Mouse (Mus musculus) layer of hippocampus, adult 18-20 months (tissue): ENCODE data around the gene Cnpy2. TPM values are rescaled to one million over a fixed set of nuclear protein-coding genes. Genes with fewer than 3 reads are reported as not detected.
"Not testable (repeated sequence)": the region's sequence is repeated elsewhere in the genome, so short reads cannot be mapped to it uniquely, and the experiment has no call there.

Experiments used
- DNase-seq, 2 experiments: peaks; one replicate each; pipeline ENCODE4 v3.0.0; 2022; ENCODE audit warnings: low spot score in 2 of 2
- long read RNA-seq: library from polyadenylated mRNA; stranded (forward); transcript quantifications from one replicate; pipeline ENCODE4 v2.0.0, GENCODE M21; 2021
- total RNA-seq, 2 experiments: library from RNA; stranded (reverse); gene quantifications; 2 replicates each; pipeline ENCODE4 v1.2.3; 2021

The Cnpy2 gene
- total RNA-seq, result 10 to 100 TPM; 79.5 to 88.1 TPM
- long read RNA-seq, transcript Cnpy2-202 (6 exons, 1,383 nt), result major isoform, 22 of 29 reads
- long read RNA-seq, partial matches to known transcripts, result 4 of 29 reads
- long read RNA-seq, other reads (novel, unspliced or antisense), result 3 of 29 reads

DNA sequence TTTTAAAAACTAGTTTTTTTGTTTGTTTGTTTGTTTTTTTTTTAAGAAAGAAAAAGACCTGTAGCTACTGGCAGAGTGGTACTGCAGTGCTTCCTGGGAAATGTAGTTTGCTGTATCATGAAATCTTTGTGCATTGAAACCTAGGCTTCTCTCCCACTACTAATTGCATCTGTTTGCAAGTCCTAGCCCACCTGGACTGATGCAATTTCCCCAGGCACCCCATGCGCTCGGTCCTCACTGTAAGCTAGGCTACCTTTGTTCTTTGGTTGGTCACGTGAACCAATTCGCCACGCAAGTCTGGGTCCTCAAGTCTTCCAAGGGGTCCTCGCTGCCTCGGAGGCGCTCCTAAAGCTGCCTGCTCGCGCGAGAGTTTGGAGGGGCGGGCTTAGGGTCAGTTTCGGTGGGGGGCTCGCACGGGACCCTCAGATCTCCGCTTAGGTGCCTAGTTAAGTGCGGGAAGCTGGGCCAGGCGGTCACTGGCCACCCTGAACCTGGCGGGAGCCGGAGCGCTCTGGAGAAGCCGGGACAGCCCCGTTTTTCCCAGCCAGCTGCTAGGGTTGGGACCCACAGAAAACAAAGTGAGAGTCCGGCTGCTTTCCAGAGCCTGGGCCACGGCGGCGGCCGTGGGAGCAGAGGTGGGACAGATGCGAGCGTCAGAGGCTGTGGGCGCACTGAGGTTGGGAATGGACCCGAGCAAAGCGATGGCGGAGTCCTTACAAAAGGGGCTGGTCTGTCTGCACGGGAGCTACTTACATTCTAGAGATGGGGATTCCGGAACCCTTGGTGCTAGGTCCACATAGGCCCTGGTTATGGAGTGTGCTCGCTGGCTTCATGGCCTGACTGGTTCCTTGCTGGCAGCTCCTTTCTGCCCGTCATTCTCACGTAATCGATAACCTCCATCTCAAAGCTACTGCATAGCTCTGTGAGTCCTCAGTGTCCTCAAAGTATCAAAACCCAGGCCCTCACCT lies at the start of gene Cnpy2:
Cnpy2 (plus strand) TSS at position 319 of the 968 bp plus-strand sequence.
- DNase-seq, result peak; percentile 80 to 89

DNA sequence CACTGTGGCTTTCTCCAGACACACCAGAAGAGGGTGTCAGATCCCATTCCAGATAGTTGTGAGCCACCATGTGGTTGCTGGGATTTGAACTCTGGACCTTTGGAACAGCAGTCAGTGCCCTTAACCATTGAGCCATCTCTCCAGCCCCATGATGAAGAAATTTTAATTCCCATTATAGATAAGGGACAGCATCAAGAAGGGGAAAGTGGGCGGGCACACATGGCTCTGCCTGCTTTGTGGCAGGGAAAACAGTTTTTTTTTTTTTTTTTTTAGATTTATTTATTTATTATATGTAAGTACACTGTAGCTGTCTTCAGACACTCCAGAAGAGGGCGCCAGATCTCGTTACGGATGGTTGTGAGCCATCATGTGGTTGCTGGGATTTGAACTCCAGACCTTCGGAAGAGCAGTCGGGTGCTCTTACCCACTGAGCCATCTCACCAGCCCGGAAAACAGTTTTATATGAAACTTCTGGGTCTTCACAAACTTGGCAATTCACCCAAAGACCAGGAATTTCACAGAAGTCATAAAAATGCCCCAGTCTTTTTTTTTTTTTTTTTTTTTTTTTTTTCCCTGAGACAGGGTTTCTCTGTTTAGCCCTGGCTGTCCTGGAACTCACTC lies 49.3 kb upstream of the Cnpy2 start:
- not testable (repeated sequence) for DNase-seq

DNA sequence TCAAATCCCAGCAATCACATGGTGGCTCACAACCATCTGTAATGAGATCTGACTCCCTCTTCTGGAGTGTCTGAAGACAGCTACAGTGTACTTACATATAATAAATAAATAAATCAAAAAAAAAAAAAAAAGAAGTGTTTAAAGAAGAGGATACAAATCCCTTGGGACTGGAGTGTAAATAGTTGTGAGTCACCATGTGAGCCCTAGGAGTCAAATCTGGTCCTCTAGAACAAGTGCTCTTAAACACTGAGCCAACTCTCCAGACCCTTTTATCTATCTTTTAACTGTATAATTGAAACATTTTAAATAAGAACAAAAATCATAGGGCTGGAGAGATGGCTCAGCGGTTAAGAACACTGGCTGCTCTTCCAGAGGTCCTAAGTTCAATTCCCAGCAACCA lies 46.9 kb upstream of the Cnpy2 start:
- DNase-seq, result not testable (repeated sequence)

DNA sequence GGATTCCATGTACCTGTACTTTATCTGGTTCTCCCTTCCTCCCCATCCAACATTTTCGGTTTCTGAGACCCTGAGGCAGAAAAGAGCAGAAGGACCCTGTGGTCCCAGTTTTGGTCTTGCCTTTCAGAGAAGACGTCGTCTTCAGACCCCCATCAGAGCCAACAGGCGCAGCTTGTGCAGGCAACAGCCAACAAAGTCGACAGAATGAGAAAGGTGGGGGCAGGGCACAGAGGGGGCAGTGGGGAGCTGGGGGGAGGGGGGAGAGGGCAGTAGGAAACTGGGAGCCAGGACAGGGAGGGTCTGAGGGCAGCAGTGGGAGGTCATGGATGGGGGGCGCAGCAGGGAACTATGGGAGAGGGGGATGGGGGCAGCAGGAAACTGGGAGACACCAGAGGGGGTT lies 44.1 kb upstream of the Cnpy2 start:
- DNase-seq, result no peak

DNA sequence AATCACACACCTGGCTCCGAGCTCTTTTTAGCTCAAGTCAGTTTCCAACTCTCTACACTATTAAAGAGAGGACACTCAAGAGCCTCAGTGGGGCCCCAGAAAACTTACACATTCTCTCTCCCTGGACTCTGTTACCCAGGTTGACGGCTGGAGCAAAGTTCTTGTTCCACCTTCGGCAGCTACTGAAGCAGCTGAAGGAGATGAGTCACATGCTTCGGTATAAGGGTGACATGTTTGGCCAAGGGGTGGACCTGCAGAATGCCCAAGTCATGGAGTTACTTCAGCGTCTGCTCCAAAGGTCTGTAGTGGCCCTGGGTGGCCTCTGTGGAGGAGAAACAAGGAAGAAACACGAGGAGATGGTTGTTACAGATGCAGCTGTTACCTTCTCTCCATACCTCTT lies 41.3 kb upstream of the Cnpy2 start:
- DNase-seq, result no peak

DNA sequence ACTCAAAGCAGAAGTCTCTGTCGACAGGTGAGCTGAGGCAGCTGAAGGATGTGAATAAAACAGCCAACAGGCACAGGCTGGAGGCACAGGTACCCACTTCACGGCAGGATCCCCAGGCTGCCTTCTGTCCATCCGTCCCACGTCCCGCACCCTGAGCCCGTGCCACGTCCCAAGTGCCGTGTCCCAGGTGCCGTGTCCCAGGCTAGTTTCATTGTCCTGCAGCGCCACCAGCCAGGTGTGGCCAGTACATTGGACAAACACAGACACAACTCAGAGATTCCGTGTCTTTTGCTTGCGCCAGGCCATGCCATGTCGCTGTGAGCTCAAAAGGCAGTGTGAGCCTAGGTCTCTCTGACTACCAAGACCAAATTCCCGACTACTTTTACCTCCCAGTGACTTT lies 40.6 kb upstream of the Cnpy2 start:
- no peak for DNase-seq

DNA sequence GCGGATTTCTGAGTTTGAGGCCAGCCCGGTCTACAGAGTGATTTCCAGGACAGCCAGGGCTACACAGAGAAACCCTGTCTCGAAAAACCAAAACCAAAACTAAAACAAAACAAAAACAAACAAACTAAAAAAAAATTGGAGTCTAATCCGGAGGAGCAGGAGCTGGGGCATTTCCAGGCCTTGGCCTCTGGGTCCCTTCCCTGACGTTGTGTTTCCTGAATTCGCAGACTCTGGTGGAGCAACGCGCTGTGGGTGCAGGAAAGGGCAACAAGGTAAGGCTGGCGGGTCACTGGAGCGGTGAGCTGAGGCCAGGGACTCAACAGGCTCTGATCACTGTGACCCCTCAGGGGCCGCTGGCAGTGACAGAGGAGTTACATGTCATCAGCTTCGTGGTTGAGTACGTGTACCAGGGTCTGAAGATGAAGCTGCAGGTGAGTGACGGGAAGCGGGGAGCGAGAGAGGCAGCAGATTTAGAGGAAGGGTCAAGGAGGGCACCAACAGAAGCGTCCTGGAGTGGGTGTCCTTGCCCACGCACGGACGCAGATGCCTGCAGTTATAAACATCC lies 39.3 kb upstream of the Cnpy2 start:
- no peak for DNase-seq

DNA sequence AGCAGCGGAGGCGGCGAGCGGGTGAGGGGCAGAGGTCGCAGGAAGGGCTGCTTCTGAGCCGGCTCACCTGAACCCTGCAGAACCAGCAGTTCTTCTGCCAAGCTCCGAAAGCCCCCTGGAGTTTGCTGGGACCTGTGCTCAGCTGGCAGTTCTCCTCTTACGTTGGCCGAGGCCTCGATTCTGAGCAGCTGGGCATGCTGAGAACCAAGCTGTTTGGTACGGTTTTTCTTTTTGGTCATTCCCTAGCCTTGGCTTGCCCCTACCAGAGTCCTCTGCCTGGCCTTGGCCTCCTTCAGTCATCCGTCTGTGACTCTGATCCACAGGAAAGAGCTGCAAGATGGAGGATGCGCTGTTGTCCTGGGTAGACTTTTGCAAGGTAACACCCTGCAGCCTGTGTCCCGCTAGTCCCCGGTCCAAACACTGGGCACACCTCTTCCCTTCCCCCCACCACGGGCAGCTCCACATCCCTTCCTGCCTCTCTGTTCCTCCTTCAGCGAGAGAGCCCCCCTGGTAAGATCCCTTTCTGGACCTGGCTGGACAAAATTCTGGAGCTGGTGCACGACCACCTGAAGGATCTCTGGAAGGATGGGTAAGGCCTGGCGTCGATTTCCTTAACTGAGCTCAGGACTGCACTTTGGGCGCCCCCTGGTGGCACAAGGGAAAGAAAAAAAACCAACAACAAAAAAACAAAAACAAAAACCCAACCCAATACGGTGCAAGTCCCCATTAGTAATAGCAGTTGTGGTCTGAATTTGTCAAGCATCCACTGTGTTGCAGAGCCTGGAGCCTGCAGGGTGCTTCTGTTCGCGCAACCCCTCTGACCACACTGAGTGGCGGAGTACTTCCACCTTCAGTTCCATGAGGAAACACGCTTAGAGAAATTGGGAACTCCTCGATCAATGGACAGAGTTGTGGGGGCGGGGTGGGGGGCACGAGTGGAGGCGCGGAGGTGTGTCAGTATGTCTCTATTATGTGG lies 38.4 kb upstream of the Cnpy2 start:
- DNase-seq, result peak in 1 of 2 experiments; percentile 70

DNA sequence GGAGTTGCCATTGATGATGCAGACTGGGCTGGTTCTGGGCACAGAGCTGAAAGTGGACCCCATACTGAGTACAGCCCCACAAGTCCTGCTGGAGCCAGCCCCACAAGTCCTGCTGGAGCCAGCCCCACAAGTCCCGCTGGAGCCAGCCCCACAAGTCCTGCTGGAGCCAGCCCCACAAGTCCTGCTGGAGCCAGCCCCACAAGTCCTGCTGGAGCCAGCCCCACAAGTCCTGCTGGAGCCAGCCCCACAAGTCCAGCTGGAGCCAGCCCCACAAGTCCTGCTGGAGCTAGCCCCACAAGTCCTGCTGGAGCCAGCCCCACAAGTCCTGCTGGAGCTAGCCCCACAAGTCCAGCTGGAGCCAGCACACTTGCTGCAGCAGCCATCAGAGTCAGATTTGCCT lies 31.7 kb upstream of the Cnpy2 start:
- not testable (repeated sequence) for DNase-seq

DNA sequence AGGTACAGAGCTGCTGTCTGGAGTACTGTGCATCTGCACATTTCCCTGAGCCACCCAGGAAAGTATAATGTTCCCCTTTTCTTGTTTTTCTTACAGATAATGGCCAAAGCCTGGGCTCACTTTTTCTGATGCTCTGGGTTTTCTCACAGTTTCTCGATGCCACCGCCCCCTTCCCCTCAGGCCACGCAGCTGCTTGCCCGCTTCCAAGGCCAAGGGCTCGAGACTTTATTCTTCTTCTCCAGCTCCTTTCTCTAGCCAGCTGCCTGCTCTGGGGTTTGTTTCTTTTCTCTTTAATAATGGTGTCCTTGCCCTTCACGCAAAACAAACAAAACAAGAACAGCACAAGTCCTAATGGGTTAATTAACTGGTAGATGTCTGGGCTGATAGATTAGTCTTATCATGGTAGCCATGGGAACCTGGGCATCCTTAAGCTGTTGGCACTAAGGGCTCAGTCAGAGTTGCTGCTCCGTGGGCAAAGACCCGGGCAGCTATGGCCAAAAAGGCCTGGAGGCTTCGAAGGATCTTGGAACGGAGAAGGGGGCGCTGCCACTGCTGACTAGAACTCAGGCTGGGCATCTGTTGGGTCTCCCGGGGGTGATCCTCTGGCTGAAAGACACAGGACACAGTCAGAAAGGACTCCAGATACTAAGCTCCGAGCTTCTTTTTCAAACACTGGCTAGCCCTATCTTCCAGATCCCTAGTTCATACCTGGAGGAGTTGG lies 25.7 kb upstream of the Cnpy2 start:
- DNase-seq, result no peak

DNA sequence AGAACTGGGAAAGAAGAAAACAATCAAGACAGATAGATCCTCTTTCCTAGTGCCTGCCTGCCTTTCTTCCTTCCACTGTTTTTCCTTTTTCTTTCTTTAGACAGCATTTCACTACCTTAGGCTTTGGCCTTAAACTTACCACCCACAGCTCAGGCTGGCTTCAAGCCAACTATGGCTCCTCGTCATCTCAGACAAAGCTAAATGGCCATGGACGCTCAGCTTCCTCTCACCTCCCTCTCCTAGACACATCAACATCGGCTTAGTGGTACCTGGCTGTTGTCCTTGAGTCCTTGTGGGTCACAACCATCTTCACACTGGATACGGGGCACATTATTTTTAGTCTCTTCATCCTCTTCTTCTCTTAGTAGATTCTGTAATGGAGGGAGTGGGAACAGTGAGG lies 25.0 kb upstream of the Cnpy2 start:
- no peak for DNase-seq

DNA sequence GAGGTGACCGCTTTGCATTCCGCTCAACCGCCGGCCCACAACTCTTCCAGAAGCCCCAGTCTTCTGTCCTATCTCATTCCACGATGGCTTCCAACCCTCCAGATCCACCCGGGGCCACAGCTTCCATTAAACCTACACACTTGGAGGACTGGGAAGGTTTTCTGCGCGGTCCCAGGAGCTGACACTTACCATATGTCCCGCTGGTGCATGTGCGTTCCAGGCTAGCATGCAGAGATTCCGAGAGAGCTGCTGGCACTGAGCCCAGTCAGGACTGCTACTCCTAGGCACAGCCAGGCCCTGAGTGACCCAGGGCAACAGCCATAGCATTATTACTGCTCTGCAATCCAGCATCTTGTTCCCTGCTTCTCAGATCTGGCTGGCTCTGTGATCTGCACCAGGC lies 24.6 kb upstream of the Cnpy2 start:
- DNase-seq, result no peak

DNA sequence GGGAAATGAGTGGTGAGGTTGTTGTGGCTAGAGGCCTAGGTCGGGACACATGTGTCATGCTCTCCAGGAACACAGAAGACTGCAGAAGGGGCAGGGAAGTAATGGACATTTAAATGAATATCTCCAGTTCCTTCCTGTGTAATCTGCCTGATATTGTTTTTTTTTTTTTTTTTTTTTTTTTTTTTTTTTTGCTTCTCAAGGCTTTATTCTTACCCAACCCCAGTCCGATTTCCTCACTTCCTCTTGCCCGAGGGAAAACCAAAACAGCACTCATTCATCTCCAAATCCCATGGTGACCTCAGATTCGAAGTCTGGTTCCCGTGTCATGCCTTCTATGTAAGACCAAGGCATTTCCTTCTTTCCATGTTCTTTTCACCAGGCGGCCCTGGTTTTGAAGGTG lies 24.0 kb upstream of the Cnpy2 start:
- no peak for DNase-seq

DNA sequence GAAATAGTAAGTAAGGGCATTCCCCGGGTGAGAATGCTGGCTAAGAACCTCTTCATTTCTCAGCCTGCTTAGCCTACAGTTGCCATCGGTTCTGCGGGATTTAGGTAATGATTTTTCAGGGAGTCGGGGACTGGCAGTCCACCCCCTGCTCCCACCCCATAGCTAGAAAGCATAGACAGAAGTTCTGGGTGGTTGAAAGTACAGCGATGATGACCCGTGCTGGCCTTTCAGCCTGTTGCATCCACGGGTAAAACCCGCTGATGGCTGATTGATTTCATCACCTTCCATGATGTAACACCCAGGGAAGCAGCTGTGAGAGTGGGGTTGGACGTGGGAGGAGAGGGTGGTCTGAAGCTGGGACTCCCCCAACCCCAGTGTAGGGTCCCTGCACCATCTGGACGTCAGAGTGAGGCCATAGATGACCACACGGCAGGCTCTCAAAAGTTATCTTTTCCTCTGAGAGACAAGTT lies 23.5 kb upstream of the Cnpy2 start, which contains the start of gene Il23a:
Il23a (minus strand) TSS at position 51 of the 470 bp plus-strand sequence.
- no peak for DNase-seq

DNA sequence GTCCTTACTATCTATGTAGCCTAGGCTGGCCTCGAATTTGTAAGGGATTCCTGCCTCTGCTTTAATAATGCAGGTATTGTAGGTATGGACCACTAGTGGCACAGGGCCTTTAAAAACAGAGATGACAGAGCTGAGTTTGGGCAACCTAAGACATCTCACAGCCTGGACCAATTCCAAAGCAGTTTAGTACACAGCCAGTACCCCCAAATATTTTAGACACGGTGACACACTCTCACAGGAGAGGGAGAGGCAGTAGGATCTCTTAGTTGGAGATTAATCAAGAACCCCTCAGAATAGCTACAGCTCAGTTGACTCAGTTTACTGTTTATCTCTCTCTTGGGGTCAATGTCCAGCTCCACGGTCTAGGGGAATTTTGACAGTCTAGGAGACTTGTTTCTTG lies 19.9 kb upstream of the Cnpy2 start:
- peak in 1 of 2 experiments; percentile 6 for DNase-seq

DNA sequence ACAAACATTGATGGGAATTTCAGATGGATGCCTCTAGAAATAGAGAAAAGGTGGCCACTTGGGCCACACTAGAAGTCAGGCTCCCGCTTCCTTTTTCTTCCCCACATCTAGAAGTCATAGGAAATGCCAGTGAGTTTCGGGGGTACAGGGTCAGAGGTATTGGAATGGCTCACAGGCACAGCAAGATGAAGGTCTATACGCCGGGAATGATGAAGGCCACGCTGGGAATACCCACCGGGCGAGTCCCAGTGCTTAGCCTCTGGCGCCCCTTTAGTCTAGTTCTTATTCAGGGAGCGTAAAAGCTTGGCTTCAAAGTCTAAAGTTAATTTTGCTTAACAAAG lies 19.5 kb upstream of the Cnpy2 start:
- DNase-seq, result no peak

DNA sequence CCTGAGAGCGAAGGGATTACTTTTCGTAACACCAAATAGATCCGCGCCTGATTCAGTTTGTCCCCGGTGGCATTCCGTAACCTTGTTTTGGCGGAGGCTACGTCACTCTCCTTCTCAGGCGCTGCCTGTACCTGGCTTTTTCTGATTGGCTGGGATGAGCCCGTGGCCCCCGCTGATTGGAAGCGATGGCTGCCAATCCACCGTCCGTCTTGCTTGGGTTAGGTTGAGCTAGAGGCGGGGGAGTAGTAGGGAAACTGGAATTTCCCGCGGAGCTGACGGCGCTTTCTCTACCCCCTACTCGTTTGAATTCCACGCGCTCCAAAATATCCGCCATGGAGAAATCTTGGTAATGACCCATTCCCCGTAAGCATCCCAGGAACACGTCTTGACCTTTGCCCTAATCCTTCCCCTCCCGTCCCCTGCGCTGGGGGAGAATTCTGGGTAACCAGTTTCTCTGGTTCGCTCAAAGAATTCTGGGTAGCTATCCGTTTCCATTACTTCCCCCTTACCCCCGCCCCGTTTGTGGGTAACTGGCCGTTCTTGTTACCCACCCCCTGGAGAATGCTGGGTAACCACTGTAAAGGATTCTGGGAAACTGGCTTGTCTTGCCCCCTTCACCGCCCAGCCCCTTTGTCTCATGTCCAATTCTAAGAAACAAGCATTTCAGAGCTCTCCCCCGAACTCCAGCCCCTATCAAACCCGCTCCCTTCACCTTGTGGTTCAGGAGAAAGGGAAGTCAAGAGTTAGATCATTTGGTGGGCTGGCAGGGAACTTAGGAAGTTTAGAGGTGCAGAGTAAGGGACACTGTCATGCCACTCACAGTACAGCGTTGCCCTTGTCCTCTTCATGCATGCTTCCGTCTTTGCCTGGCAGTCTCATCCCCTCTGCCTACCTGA lies 18.9 kb upstream of the Cnpy2 start, which contains the start of gene Pan2:
Pan2 (plus strand) TSS at position 210 of the 896 bp plus-strand sequence.
- peak; percentile 100 for DNase-seq

DNA sequence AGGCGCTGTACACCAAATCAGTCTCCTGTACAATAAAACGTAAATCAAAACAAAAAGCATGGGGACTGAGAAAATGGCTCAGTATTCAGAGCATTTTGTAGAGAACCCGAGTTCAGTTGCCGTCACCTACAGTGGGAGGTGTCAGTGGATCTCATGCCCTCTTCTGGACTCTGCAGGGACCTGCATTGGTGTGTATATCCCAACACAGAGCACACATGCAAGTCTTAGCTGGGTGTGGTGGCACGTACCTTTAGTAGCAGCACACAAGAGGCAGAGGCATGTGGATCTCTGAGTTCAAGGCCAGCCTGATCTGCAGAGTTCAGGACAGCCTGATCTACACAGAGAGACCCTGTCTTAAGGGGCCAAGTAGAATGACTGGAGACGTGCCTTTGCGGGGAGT lies 12.6 kb upstream of the Cnpy2 start:
- no peak for DNase-seq

DNA sequence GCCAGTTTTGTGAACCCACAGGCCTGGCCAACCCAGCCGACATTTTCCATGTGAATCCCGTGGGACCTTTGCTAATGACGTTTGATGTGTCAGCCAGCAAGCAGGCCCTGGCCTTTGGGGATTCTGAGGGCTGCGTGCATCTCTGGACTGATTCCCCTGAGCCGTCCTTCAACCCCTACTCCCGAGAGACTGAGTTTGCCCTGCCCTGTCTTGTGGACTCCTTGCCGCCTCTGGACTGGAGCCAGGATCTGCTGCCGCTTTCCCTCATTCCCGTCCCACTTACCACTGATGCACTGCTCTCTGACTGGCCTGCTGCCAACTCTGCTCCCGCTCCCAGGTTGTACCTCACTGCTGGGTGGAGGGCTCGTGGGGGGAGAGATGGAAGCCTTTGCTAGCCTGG lies 12.1 kb upstream of the Cnpy2 start:
- no peak for DNase-seq
